16 mouse cellular contexts compared by ENCODE assay signal in the genomic region with DNA sequence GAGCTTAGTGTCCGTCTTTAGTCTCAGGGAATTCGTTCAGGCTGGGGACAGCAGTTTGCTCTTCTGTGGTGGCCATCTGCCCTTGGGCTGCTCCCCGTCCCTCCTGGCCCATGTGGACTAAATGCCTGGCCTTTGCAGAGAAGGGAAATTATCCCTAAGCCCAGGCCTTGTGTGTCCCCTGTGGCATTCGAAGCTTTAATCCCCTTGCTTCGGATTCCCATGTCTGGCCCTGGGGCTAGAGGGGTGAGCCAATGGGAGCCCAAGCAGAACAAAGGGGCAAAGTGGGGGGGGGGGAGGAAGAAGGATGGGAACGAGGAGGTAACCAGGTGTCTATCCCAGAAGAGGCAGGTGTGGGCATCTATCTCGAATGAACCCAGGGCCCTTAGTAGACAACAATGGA. TPM values are rescaled to one million over a fixed set of nuclear protein-coding genes. Genes with fewer than 3 reads are reported as not detected.
DNase-seq lines count a peak whose midpoint lies in the region; ATAC-seq lines count a peak whose summit lies in the region.
"Had no signal": no experiment of that assay in that cellular context is flagged by ENCODE, and none has a peak within 500 bp of the region (broad histone marks: within the 10 kb centered on the region; RNA-seq: fewer than 3 reads in every experiment).

TSS of gene 1190005I06Rik (minus strand) at position 101 of the 400 bp plus-strand sequence.

- no peaks in the 10 kb centered on the region for H3K27me3 ChIP-seq in neural tube, embryonic 14.5 days (ENCODE audit: control insufficient read depth, insufficient read depth, low read length)
- no peaks in the 10 kb centered on the region for H3K27me3 ChIP-seq in neural tube, embryonic 15.5 days (replicated peaks)
- H3K27me3 ChIP-seq: embryonic facial prominence, embryonic 15.5 days had no signal

- H3K9ac ChIP-seq in neural tube, embryonic 14.5 days (replicated peaks; ENCODE audit: low read depth, low read length) = no peak within 1 kb of the TSS
- no peak within 1 kb of the TSS for H3K9ac ChIP-seq in neural tube, embryonic 15.5 days (replicated peaks)
- H3K9ac ChIP-seq: embryonic facial prominence, embryonic 15.5 days; lung, embryonic 14.5 days had no signal

- 66% methylated on average over 7 of the region's 7 CpGs for WGBS in neural tube, embryonic 14.5 days
- WGBS in neural tube, embryonic 15.5 days = 72% methylated on average over 7 of the region's 7 CpGs

- no peaks in the 10 kb centered on the region for H3K9me3 ChIP-seq in neural tube, embryonic 14.5 days (ENCODE audit: control insufficient read depth, low read length)
- H3K9me3 ChIP-seq in neural tube, embryonic 15.5 days (replicated peaks) = no peaks in the 10 kb centered on the region
- H3K9me3 ChIP-seq: embryonic facial prominence, embryonic 15.5 days had no signal

- no peak within 1 kb of the TSS for H3K4me3 ChIP-seq in neural tube, embryonic 14.5 days (ENCODE audit: low read depth, low read length)
- H3K4me3 ChIP-seq in neural tube, embryonic 15.5 days (replicated peaks) = no peak within 1 kb of the TSS
- H3K4me3 ChIP-seq: embryonic facial prominence, embryonic 15.5 days; heart, adult 2 months had no signal

- DNase-seq in adrenal gland, adult 18-20 months (ENCODE audit: low spot score in 2 of 2) = no peak
- no peak for DNase-seq in adrenal gland, postnatal 4 days (ENCODE audit: low spot score in 2 of 2)
- DNase-seq in layer of hippocampus, adult 18-20 months (ENCODE audit: low spot score in 2 of 2) = no peak
- DNase-seq in layer of hippocampus, postnatal 10 days (ENCODE audit: low spot score in 2 of 2) = no peak
- no peak for DNase-seq in neural tube, embryonic 10.5 days (ENCODE audit: extremely low spot score, low spot score)
- DNase-seq in cerebellum, postnatal 14 days = no peak
- DNase-seq: cerebellum, adult 2 months; heart, adult 2 months; heart, postnatal 10 days; kidney, adult 11 months; kidney, postnatal 36 days; lung, embryonic 14.5 days; thymus, adult 18-20 months had no signal

- ATAC-seq in neural tube, embryonic 14.5 days (ENCODE audit: low read depth) = no peak
- no peak for ATAC-seq in neural tube, embryonic 15.5 days (ENCODE audit: low FRiP score)

- no peak within 1 kb of the TSS for H3K4me2 ChIP-seq in neural tube, embryonic 14.5 days (ENCODE audit: low read depth, low read length)
- no peak within 1 kb of the TSS for H3K4me2 ChIP-seq in neural tube, embryonic 15.5 days
- H3K4me2 ChIP-seq: embryonic facial prominence, embryonic 15.5 days; lung, embryonic 14.5 days had no signal

- H3K27ac ChIP-seq in neural tube, embryonic 14.5 days (ENCODE audit: low read depth, low read length) = no peak within 1 kb of the TSS
- no peak within 1 kb of the TSS for H3K27ac ChIP-seq in neural tube, embryonic 15.5 days (replicated peaks)
- H3K27ac ChIP-seq: embryonic facial prominence, embryonic 15.5 days; heart, adult 2 months had no signal

- no peaks in the 10 kb centered on the region for H3K4me1 ChIP-seq in neural tube, embryonic 14.5 days (ENCODE audit: control insufficient read depth, insufficient read depth, low read length)
- no peaks in the 10 kb centered on the region for H3K4me1 ChIP-seq in neural tube, embryonic 15.5 days

- H3K36me3 ChIP-seq in neural tube, embryonic 14.5 days (ENCODE audit: control insufficient read depth, insufficient read depth, low read length) = no peaks in the 10 kb centered on the region
- H3K36me3 ChIP-seq in neural tube, embryonic 15.5 days = no peaks in the 10 kb centered on the region
- H3K36me3 ChIP-seq: embryonic facial prominence, embryonic 15.5 days had no signal

RNA-seq across cellular contexts. Expression of gene 1190005I06Rik, which starts in this region (rescaled TPM):
- 10 to 100 TPM; 12.3 to 21.3 TPM for total RNA-seq in adrenal gland, adult 18-20 months (2021)
- 1 to 10 TPM; 5.4 to 7.5 TPM for total RNA-seq in adrenal gland, postnatal 4 days (2021)
- 10 to 100 TPM; 17.4 to 17.6 TPM for total RNA-seq in layer of hippocampus, adult 18-20 months (2021)
- 10 to 100 TPM in 1 of 2 experiments, 1 to 10 TPM in 1; 9.0 to 13.1 TPM for total RNA-seq in layer of hippocampus, postnatal 10 days (2021)
- 9.9 and 10.0 TPM in 2 replicates for polyA plus RNA-seq in neural tube, embryonic 14.5 days (2014; fragmentation: Nextera tagmentation; extraction: Ambion mirVana)
- polyA plus RNA-seq in neural tube, embryonic 15.5 days (2015; fragmentation: Nextera tagmentation; extraction: Ambion mirVana) = 12.8 and 13.5 TPM in 2 replicates
